Mouse (Mus musculus) left cerebral cortex, postnatal 36 days (tissue): ENCODE data around the gene Atf1. TPM values are rescaled to one million over a fixed set of nuclear protein-coding genes. Genes with fewer than 3 reads are reported as not detected.

Experiments used
- DNase-seq, 2 experiments: peaks; one replicate each; pipeline ENCODE4 v3.0.0; 2021 to 2022; ENCODE audit warnings: low spot score in 2 of 2, mixed read lengths in 1 of 2
- intact Hi-C: fragments of 180-260 bp; cut with DNase I; formaldehyde crosslinking; loops from one replicate; pipeline ENCODE4 v1.15.1; 2025
- total RNA-seq, 2 experiments: library from RNA; stranded (reverse); gene quantifications; 2 replicates each; pipeline ENCODE4 v1.2.3; 2021

The Atf1 gene
- total RNA-seq, 2 experiments from 2014 or later, result 14.0 to 20.8 TPM

- no peak for DNase-seq
- intact Hi-C loops, result no loop called here
Observed at GRCm38 (mm10) chr15:100213339-100213738, 14.3 kb upstream of the Atf1 start.

- DNase-seq, result no peak
- intact Hi-C loops, result no loop called here
Observed at GRCm38 (mm10) chr15:100215092-100215491, 12.5 kb upstream of the Atf1 start.

GRCm38 (mm10) chr15:100216173-100216572 is 11.4 kb upstream of the Atf1 start:
- no peak for DNase-seq
- intact Hi-C loops, result no loop called here

GRCm38 (mm10) chr15:100218018-100218417 is 9.6 kb upstream of the Atf1 start:
- no peak for DNase-seq
- intact Hi-C loops, result no loop called here

GRCm38 (mm10) chr15:100219396-100219795 is 8.2 kb upstream of the Atf1 start:
- intact Hi-C loops, result no loop called here
- DNase-seq, result no peak

GRCm38 (mm10) chr15:100220916-100221315 is 6.7 kb upstream of the Atf1 start:
- intact Hi-C loops, result no loop called here
- no peak for DNase-seq

- intact Hi-C loops, result loop anchor here (5.0 kb wide), 1 partner anchor 188 kb away; the partner anchor contains the start of gene Dip2b
- DNase-seq, result no peak
Observed at GRCm38 (mm10) chr15:100225381-100225780, 2.2 kb upstream of the Atf1 start.

GRCm38 (mm10) chr15:100225891-100226290 is 1.7 kb upstream of the Atf1 start:
- intact Hi-C loops, result loop anchor here (2.0 to 5.0 kb wide), 2 partner anchors 79 to 189 kb away; partner anchors contain the start of genes Dip2b and Mettl7a1
- DNase-seq, result no peak

- no peak for DNase-seq
- intact Hi-C loops, result loop anchor here (2.0 to 5.0 kb wide), 2 partner anchors 78 to 190 kb away; partner anchors contain the start of genes Dip2b and Mettl7a1
Observed at GRCm38 (mm10) chr15:100227031-100227662, 472 bp upstream of the Atf1 start.

- no peak for DNase-seq
- intact Hi-C loops, result loop anchor here (5.0 kb wide), 1 partner anchor 191 kb away; the partner anchor contains the start of gene Dip2b
Observed at GRCm38 (mm10) chr15:100228535-100229336, 1.1 kb downstream of the Atf1 start.

GRCm38 (mm10) chr15:100230655-100231054 is 3.0 kb downstream of the Atf1 start:
- intact Hi-C loops, result loop anchor here (10.0 kb wide), 1 partner anchor 234 kb away; the partner anchor contains the start of gene Letmd1
- DNase-seq, result no peak

- no peak for DNase-seq
- intact Hi-C loops, result loop anchor here (10.0 kb wide), 1 partner anchor 233 kb away; the partner anchor contains the start of gene Letmd1
Observed at GRCm38 (mm10) chr15:100231616-100232525, 4.3 kb downstream of the Atf1 start.

GRCm38 (mm10) chr15:100235208-100235965 is 7.8 kb downstream of the Atf1 start:
- intact Hi-C loops, result loop anchor here (10.0 kb wide), 1 partner anchor 229 kb away; the partner anchor contains the start of gene Letmd1

GRCm38 (mm10) chr15:100236952-100237351 is 9.3 kb downstream of the Atf1 start:
- no peak for DNase-seq
- intact Hi-C loops, result loop anchor here (10.0 kb wide), 1 partner anchor 228 kb away; the partner anchor contains the start of gene Letmd1

More at GRCm38 (mm10) chr15:100235208-100235965, 7.8 kb downstream of the Atf1 start:
- DNase-seq, result peak in 1 of 2 experiments; percentile 51

GRCm38 (mm10) chr15:100241780-100242179 is 14.2 kb downstream of the Atf1 start:
- DNase-seq, result no peak
- intact Hi-C loops, result no loop called here

- intact Hi-C loops, result no loop called here
Observed at GRCm38 (mm10) chr15:100245951-100246350, 18.3 kb downstream of the Atf1 start.

GRCm38 (mm10) chr15:100247296-100247695 is 19.7 kb downstream of the Atf1 start:
- intact Hi-C loops, result no loop called here
- DNase-seq, result no peak

More at GRCm38 (mm10) chr15:100245951-100246350, 18.3 kb downstream of the Atf1 start:
- DNase-seq, result no peak

GRCm38 (mm10) chr15:100248665-100249433 is 21.2 kb downstream of the Atf1 start:
- intact Hi-C loops, result no loop called here
- DNase-seq, result no peak
